In the genomic region with DNA sequence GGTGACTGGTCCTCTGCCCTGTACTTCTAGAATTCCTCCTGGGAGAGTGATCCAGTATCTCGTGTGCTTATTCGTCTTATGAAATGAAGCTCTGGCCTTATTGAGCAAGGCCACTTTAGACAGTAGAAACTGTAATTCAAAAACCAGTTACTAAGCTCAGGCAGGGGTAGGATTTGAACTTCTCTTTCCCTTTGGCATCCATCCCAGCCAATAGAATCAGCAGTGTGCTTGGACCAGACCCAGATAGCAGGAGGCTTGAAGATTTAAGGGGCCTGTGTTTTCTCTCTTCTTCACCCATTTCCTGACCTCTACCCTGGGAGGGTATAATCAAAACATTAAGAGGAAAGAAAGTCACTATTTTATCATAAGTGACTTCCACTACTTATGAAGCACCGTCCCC, we compare ENCODE assay signal across 13 mouse cellular contexts. TPM values are rescaled to one million over a fixed set of nuclear protein-coding genes. Genes with fewer than 3 reads are reported as not detected.
DNase-seq lines count a peak whose midpoint lies in the region; ATAC-seq lines count a peak whose summit lies in the region.
"Had no signal": no experiment of that assay in that cellular context is flagged by ENCODE, and none has a peak within 500 bp of the region (broad histone marks: within the 10 kb centered on the region; RNA-seq: fewer than 3 reads in every experiment).

No protein-coding gene starts in this region.

- ATAC-seq in heart, embryonic 11.5 days (replicated peaks; ENCODE audit: insufficient number of reproducible peaks, low FRiP score, low TSS enrichment): no peak
- ATAC-seq: intestine, embryonic 16.5 days; midbrain, embryonic 16.5 days had no signal

- peaks cover 2% of the 10 kb centered on the region; the same call in 1 of the 2 replicates for H3K27me3 ChIP-seq in heart, embryonic 11.5 days (ENCODE audit: control insufficient read depth, insufficient read depth, low read length)
- H3K27me3 ChIP-seq: heart, embryonic 15.5 days had no signal

- no peaks in the 10 kb centered on the region for H3K36me3 ChIP-seq in heart, embryonic 11.5 days (ENCODE audit: control insufficient read depth, insufficient read depth, low read length)
- H3K36me3 ChIP-seq: heart, embryonic 15.5 days; neural tube, embryonic 13.5 days had no signal

- H3K9me3 ChIP-seq in heart, embryonic 11.5 days (replicated peaks; ENCODE audit: control insufficient read depth, low read length): no peaks in the 10 kb centered on the region
- H3K9me3 ChIP-seq: neural tube, embryonic 13.5 days had no signal

- no peak overlapping the region for H3K27ac ChIP-seq in heart, embryonic 11.5 days (ENCODE audit: low read depth, low read length)
- H3K27ac ChIP-seq: neural tube, embryonic 13.5 days had no signal

- intact Hi-C loops in heart, postnatal 36 days (cut with DNase I): loop anchor here (5.0 kb wide), 2 partner anchors 158 to 243 kb away; no protein-coding TSS in a partner anchor
- intact Hi-C loops in heart, postnatal 10 days (cut with DNase I): loop anchor here (5.0 kb wide), 1 partner anchor 343 kb away; a partner anchor contains a TSS

- no peak overlapping the region for H3K9ac ChIP-seq in heart, embryonic 11.5 days (ENCODE audit: low read depth, low read length)
- H3K9ac ChIP-seq: heart, embryonic 15.5 days had no signal

- H3K4me1 ChIP-seq in heart, embryonic 11.5 days (ENCODE audit: control insufficient read depth, insufficient read depth, low read length): peaks cover 18% of the 10 kb centered on the region

- peak overlapping the region; percentile 24; the same call in 1 of the 2 replicates for H3K4me2 ChIP-seq in heart, embryonic 11.5 days

- DNase-seq in heart, postnatal 36 days: no peak
- peak; percentile 39 to 44 for DNase-seq in kidney, postnatal 25 days
- DNase-seq in kidney, adult 18-20 months: no peak
- peak; percentile 22 for DNase-seq in adipocyte (ENCODE audit: low spot score)
- DNase-seq in heart, postnatal 10 days: peak; percentile 20 to 35
- no peak for DNase-seq in frontal cortex, postnatal 36 days (ENCODE audit: low spot score in 2 of 2)
- DNase-seq: cerebellum, adult 8-10 months; thymus, postnatal 4 days had no signal

- no peak overlapping the region for H3K4me3 ChIP-seq in heart, embryonic 11.5 days (ENCODE audit: low read depth, low read length)

- WGBS in heart, embryonic 11.5 days (ENCODE audit: insufficient replicate concordance): 49% methylated on average over 3 of the region's 3 CpGs

RNA-seq across cellular contexts. Expression of a gene that starts 1.8 kb away (rescaled TPM):
- polyA plus RNA-seq in heart, embryonic 11.5 days (2014; fragmentation: Nextera tagmentation; extraction: Ambion mirVana): 14.9 and 16.4 TPM in 2 replicates
- total RNA-seq in heart, postnatal 36 days (2021): under 1 TPM; 0.57 to 0.67 TPM
- 1 to 10 TPM; 3.0 to 4.1 TPM for total RNA-seq in heart, postnatal 10 days (2021)

Comparison
In these comparisons a context has a peak if more than half of its experiments do, and no peak if none do; other contexts are left out.
1. DNase-seq: peak in kidney, postnatal 25 days (2 of 2), adipocyte (single experiment) and heart, postnatal 10 days (2 of 2); none in heart, postnatal 36 days (0 of 2), kidney, adult 18-20 months (single experiment) and frontal cortex, postnatal 36 days (0 of 2).